Comparison of ENCODE assay signal across 8 mouse cellular contexts in genomic region chr3:145950034-145950814, GRCm38 (mm10). TPM values are rescaled to one million over a fixed set of nuclear protein-coding genes. Genes with fewer than 3 reads are reported as not detected.
A peak's percentile ranks its signal among the peaks of the same experiment; 100 is the strongest.
DNase-seq lines count a peak whose midpoint lies in the region; ATAC-seq and TF ChIP-seq lines count a peak whose summit lies in the region.

No protein-coding gene starts in this region.

- no peaks in the 10 kb centered on the region for H3K79me2 ChIP-seq in C2C12 (ENCODE audit: control insufficient read depth, insufficient read depth)

- no peak for TF ChIP-seq CTCF in C2C12 (IDR thresholded peaks at IDR 0.05; ENCODE audit: control insufficient read depth, insufficient read depth, insufficient read length)

- peaks cover 3% of the 10 kb centered on the region for H3K36me3 ChIP-seq in C2C12 (ENCODE audit: control insufficient read depth, insufficient read depth)
- H3K36me3 ChIP-seq in embryonic facial prominence, embryonic 14.5 days (ENCODE audit: control insufficient read depth, insufficient read depth, low read length), result peaks cover 2% of the 10 kb centered on the region
- H3K36me3 ChIP-seq in heart, embryonic 16.5 days (ENCODE audit: control insufficient read depth, insufficient read depth), result no peaks in the 10 kb centered on the region
- H3K36me3 ChIP-seq in liver, embryonic 16.5 days (ENCODE audit: control insufficient read depth, insufficient read depth), result no peaks in the 10 kb centered on the region
- H3K36me3 ChIP-seq in neural tube, embryonic 14.5 days (ENCODE audit: control insufficient read depth, insufficient read depth, low read length), result no peaks in the 10 kb centered on the region

- 6% methylated on average over 15 of the region's 15 CpGs for WGBS in embryonic facial prominence, embryonic 14.5 days
- WGBS in heart, embryonic 16.5 days, result 9% methylated on average over 15 of the region's 15 CpGs
- WGBS in liver, embryonic 16.5 days (ENCODE audit: insufficient replicate concordance), result 3% methylated on average over 15 of the region's 15 CpGs
- WGBS in neural tube, embryonic 14.5 days, result 8% methylated on average over 15 of the region's 15 CpGs

- H3K9me3 ChIP-seq in embryonic facial prominence, embryonic 14.5 days (ENCODE audit: control insufficient read depth, low read length), result no peaks in the 10 kb centered on the region
- no peaks in the 10 kb centered on the region for H3K9me3 ChIP-seq in heart, embryonic 16.5 days (replicated peaks; ENCODE audit: control insufficient read depth, low read length)
- no peaks in the 10 kb centered on the region for H3K9me3 ChIP-seq in liver, embryonic 16.5 days (replicated peaks; ENCODE audit: control insufficient read depth, low read length)
- no peaks in the 10 kb centered on the region for H3K9me3 ChIP-seq in neural tube, embryonic 14.5 days (ENCODE audit: control insufficient read depth, low read length)

- H3K27ac ChIP-seq in embryonic facial prominence, embryonic 14.5 days (replicated peaks; ENCODE audit: low read depth, low read length), result no peak overlapping the region
- peak overlapping the region; percentile 62 for H3K27ac ChIP-seq in heart, embryonic 16.5 days (ENCODE audit: low read length)
- no peak overlapping the region for H3K27ac ChIP-seq in liver, embryonic 16.5 days (ENCODE audit: low read length)
- no peak overlapping the region for H3K27ac ChIP-seq in neural tube, embryonic 14.5 days (ENCODE audit: low read depth, low read length)

- DNase-seq in NIH3T3 (ENCODE audit: low read depth), result peak; percentile 87
- peak; percentile 90 for DNase-seq in embryonic facial prominence, embryonic 14.5 days (ENCODE audit: low spot score)
- peak; percentile 55 to 70 for DNase-seq in kidney, postnatal 25 days

- peaks cover 4% of the 10 kb centered on the region; the same call in 1 of the 2 replicates for H3K4me1 ChIP-seq in embryonic facial prominence, embryonic 14.5 days (ENCODE audit: control insufficient read depth, insufficient read depth, low read length)
- peaks cover 33% of the 10 kb centered on the region for H3K4me1 ChIP-seq in heart, embryonic 16.5 days (ENCODE audit: control insufficient read depth, insufficient read depth, low read length)
- H3K4me1 ChIP-seq in liver, embryonic 16.5 days (ENCODE audit: control insufficient read depth, low read depth, low read length), result peaks cover 10% of the 10 kb centered on the region
- no peaks in the 10 kb centered on the region for H3K4me1 ChIP-seq in neural tube, embryonic 14.5 days (ENCODE audit: control insufficient read depth, insufficient read depth, low read length)

- H3K9ac ChIP-seq in embryonic facial prominence, embryonic 14.5 days (ENCODE audit: low read depth, low read length), result 0 out of 2 replicates have a peak overlapping the region, but pooled peaks have one; percentile 5
- peak overlapping the region; percentile 59 for H3K9ac ChIP-seq in heart, embryonic 16.5 days (ENCODE audit: low read length)
- no peak overlapping the region for H3K9ac ChIP-seq in liver, embryonic 16.5 days (ENCODE audit: low read depth, low read length)
- H3K9ac ChIP-seq in neural tube, embryonic 14.5 days (replicated peaks; ENCODE audit: low read depth, low read length), result no peak overlapping the region

- ATAC-seq in embryonic facial prominence, embryonic 14.5 days (ENCODE audit: low read depth), result peak; percentile 87
- ATAC-seq in heart, embryonic 16.5 days (replicated peaks; ENCODE audit: extremely low read depth, insufficient read depth, low FRiP score), result peak; percentile 59; the same call in 1 of the 2 replicates
- peak; percentile 50 for ATAC-seq in liver, embryonic 16.5 days (ENCODE audit: low read depth)
- peak; percentile 91 for ATAC-seq in neural tube, embryonic 14.5 days (ENCODE audit: low read depth)
- no peak for ATAC-seq in erythroid progenitor cell, adult 5-6 weeks (replicated peaks; ENCODE audit: low FRiP score, poor library complexity, severe bottlenecking)

- peak overlapping the region; percentile 45 for H3K4me2 ChIP-seq in embryonic facial prominence, embryonic 14.5 days (ENCODE audit: low read depth, low read length)
- peak overlapping the region; percentile 61 for H3K4me2 ChIP-seq in heart, embryonic 16.5 days (ENCODE audit: low read depth, low read length)
- H3K4me2 ChIP-seq in liver, embryonic 16.5 days (ENCODE audit: low read depth, low read length), result peak overlapping the region; percentile 59
- peak overlapping the region; percentile 17; the same call in 1 of the 2 replicates for H3K4me2 ChIP-seq in neural tube, embryonic 14.5 days (ENCODE audit: low read depth, low read length)

- H3K27me3 ChIP-seq in C2C12 (ENCODE audit: control insufficient read depth, insufficient read depth, insufficient read length), result no peaks in the 10 kb centered on the region
- no peaks in the 10 kb centered on the region for H3K27me3 ChIP-seq in embryonic facial prominence, embryonic 14.5 days (replicated peaks; ENCODE audit: control insufficient read depth, insufficient read depth, low read length)
- no peaks in the 10 kb centered on the region for H3K27me3 ChIP-seq in heart, embryonic 16.5 days (ENCODE audit: control insufficient read depth, insufficient read depth, low read length)
- H3K27me3 ChIP-seq in liver, embryonic 16.5 days (ENCODE audit: control insufficient read depth, insufficient read depth, low read depth, low read length), result no peaks in the 10 kb centered on the region
- no peaks in the 10 kb centered on the region for H3K27me3 ChIP-seq in neural tube, embryonic 14.5 days (ENCODE audit: control insufficient read depth, insufficient read depth, low read length)

- no peak overlapping the region for H3ac ChIP-seq in C2C12 (ENCODE audit: control insufficient read depth, insufficient read length, low read depth)

- no peaks in the 10 kb centered on the region for H3K79me3 ChIP-seq in C2C12 (ENCODE audit: low read depth)

- no peak overlapping the region for H3K4me3 ChIP-seq in C2C12 (ENCODE audit: insufficient read depth, poor library complexity, severe bottlenecking)
- no peak overlapping the region for H3K4me3 ChIP-seq in embryonic facial prominence, embryonic 14.5 days (ENCODE audit: low read depth, low read length)
- H3K4me3 ChIP-seq in heart, embryonic 16.5 days (ENCODE audit: low read length), result peak overlapping the region; percentile 38
- peak overlapping the region; percentile 39 for H3K4me3 ChIP-seq in liver, embryonic 16.5 days (ENCODE audit: low read depth, low read length)
- no peak overlapping the region for H3K4me3 ChIP-seq in neural tube, embryonic 14.5 days (ENCODE audit: low read depth, low read length)

TF ChIP-seq in C2C12, 6 proteins besides CTCF, POLR2A, EP300 and RAD21:
- TF ChIP-seq FOSL1 (IDR thresholded peaks at IDR 0.05; ENCODE audit: insufficient read depth, low read length, poor library complexity, severe bottlenecking), result no peak
- no peak for TF ChIP-seq MAX (IDR thresholded peaks at IDR 0.05)
- TF ChIP-seq MYOD1 (IDR thresholded peaks at IDR 0.05; ENCODE audit: control insufficient read depth, insufficient read length, low read depth), result peak; percentile 41
- TF ChIP-seq MYOG (IDR thresholded peaks at IDR 0.05; ENCODE audit: control insufficient read depth, extremely low read depth, insufficient read length), result no peak

RNA-seq across cellular contexts. Expression of gene 2410004B18Rik, which starts 12.4 kb away (rescaled TPM):
- 22.9 TPM for polyA plus RNA-seq in C2C12 (2012; fragmentation: generic; extraction: Trizol)
- 47.3 and 48.9 TPM in 2 replicates for polyA plus RNA-seq in embryonic facial prominence, embryonic 14.5 days (2014; fragmentation: Nextera tagmentation; extraction: Ambion mirVana)
- polyA plus RNA-seq in heart, embryonic 16.5 days (2015; fragmentation: Nextera tagmentation; extraction: Ambion mirVana), result 39.6 and 45.5 TPM in 2 replicates
- polyA plus RNA-seq in liver, embryonic 16.5 days (2015; fragmentation: Nextera tagmentation; extraction: Ambion mirVana), result 10.4 and 11.1 TPM in 2 replicates
- polyA plus RNA-seq in neural tube, embryonic 14.5 days (2014; fragmentation: Nextera tagmentation; extraction: Ambion mirVana), result 78.1 and 80.3 TPM in 2 replicates
- 27.0 and 27.7 TPM in 2 replicates for total RNA-seq in erythroid progenitor cell, adult 5-6 weeks (2015; ENCODE audit: low replicate concordance)
- 11.3 and 14.4 TPM in 2 replicates for total RNA-seq in erythroid progenitor cell, adult 5-6 weeks (2017; ENCODE audit: low replicate concordance)

RNA-seq across cellular contexts. Expression of gene Bcl10, which starts 27.6 kb away (rescaled TPM):
- 28.8 TPM for polyA plus RNA-seq in C2C12 (2012; fragmentation: generic; extraction: Trizol)
- 52.1 and 54.8 TPM in 2 replicates for polyA plus RNA-seq in embryonic facial prominence, embryonic 14.5 days (2014; fragmentation: Nextera tagmentation; extraction: Ambion mirVana)
- polyA plus RNA-seq in heart, embryonic 16.5 days (2015; fragmentation: Nextera tagmentation; extraction: Ambion mirVana), result 41.8 and 49.1 TPM in 2 replicates
- 20.3 and 21.5 TPM in 2 replicates for polyA plus RNA-seq in liver, embryonic 16.5 days (2015; fragmentation: Nextera tagmentation; extraction: Ambion mirVana)
- 34.5 and 40.9 TPM in 2 replicates for polyA plus RNA-seq in neural tube, embryonic 14.5 days (2014; fragmentation: Nextera tagmentation; extraction: Ambion mirVana)
- total RNA-seq in erythroid progenitor cell, adult 5-6 weeks (2015; ENCODE audit: low replicate concordance), result 13.4 and 31.7 TPM in 2 replicates
- total RNA-seq in erythroid progenitor cell, adult 5-6 weeks (2017; ENCODE audit: low replicate concordance), result 9.5 and 26.3 TPM in 2 replicates

RNA-seq across cellular contexts. Expression of gene Syde2, which starts 37.4 kb away (rescaled TPM):
- 2.6 TPM for polyA plus RNA-seq in C2C12 (2012; fragmentation: generic; extraction: Trizol)
- 2.3 and 2.4 TPM in 2 replicates for polyA plus RNA-seq in embryonic facial prominence, embryonic 14.5 days (2014; fragmentation: Nextera tagmentation; extraction: Ambion mirVana)
- 10.2 and 10.3 TPM in 2 replicates for polyA plus RNA-seq in heart, embryonic 16.5 days (2015; fragmentation: Nextera tagmentation; extraction: Ambion mirVana)
- polyA plus RNA-seq in liver, embryonic 16.5 days (2015; fragmentation: Nextera tagmentation; extraction: Ambion mirVana), result 0.44 and 0.68 TPM in 2 replicates
- polyA plus RNA-seq in neural tube, embryonic 14.5 days (2014; fragmentation: Nextera tagmentation; extraction: Ambion mirVana), result 0.62 and 1.1 TPM in 2 replicates
- total RNA-seq in erythroid progenitor cell, adult 5-6 weeks (2015; ENCODE audit: low replicate concordance), result not detected in 2 replicates
- total RNA-seq in erythroid progenitor cell, adult 5-6 weeks (2017; ENCODE audit: low replicate concordance), result 0.39 TPM in 1 of 2 replicates, not detected in the other

Comparison
In these comparisons a context has a peak if more than half of its experiments do, and no peak if none do; other contexts are left out.
1. H3K4me3 ChIP-seq: peak in heart, embryonic 16.5 days (single experiment) and liver, embryonic 16.5 days (single experiment); none in C2C12 (single experiment), embryonic facial prominence, embryonic 14.5 days (single experiment) and neural tube, embryonic 14.5 days (single experiment).
2. H3K9ac ChIP-seq: peak in embryonic facial prominence, embryonic 14.5 days (single experiment) and heart, embryonic 16.5 days (single experiment); none in liver, embryonic 16.5 days (single experiment) and neural tube, embryonic 14.5 days (single experiment).
3. Peak in every context shown above with its lines, with median percentiles within 50 percentile points of each other: DNase-seq and H3K4me2 ChIP-seq.